Mouse (Mus musculus) cerebellum, postnatal 25 days (tissue): Measurements from ENCODE around the gene Zfp709.
"Not testable (repeated sequence)": the region's sequence is repeated elsewhere in the genome, so short reads cannot be mapped to it uniquely, and the experiment has no call there.

Source experiments
- DNase-seq, 2 experiments: peaks; one replicate each; pipeline ENCODE4 v3.0.0; 2021; ENCODE audit warnings: mixed read lengths in 2 of 2

The Zfp709 gene

GRCm38 (mm10) chr8:71881618-71882274, at the start of gene Zfp709:
Zfp709 (plus strand) TSS chr8:71882019.
- peak; percentile 79 to 81 for DNase-seq

DNA sequence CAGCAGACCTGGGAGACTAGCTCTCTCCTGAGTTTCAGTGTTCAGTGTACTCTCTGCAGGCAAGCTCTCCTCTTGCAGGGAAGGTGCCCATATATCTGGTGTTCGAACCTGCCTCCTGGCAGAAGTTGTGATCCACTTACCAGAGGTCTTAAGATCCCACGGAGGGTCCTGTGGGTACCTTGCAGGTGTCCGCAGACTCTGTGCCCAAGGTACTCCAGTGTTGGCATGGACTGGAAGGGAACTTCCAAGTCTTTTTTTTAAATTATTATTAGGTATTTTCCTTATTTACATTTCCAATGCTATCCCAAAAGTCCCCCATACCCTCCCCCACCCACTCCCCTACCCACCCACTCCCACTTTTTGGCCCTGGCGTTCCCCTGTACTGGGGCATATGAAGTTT, 43.6 kb upstream of the Zfp709 start:
- DNase-seq = not testable (repeated sequence)

GRCm38 (mm10) chr8:71841201-71841817, 40.5 kb upstream of the Zfp709 start:
- not testable (repeated sequence) for DNase-seq

- not testable (repeated sequence) for DNase-seq
Measured at GRCm38 (mm10) chr8:71842476-71842875, 39.3 kb upstream of the Zfp709 start.

DNA sequence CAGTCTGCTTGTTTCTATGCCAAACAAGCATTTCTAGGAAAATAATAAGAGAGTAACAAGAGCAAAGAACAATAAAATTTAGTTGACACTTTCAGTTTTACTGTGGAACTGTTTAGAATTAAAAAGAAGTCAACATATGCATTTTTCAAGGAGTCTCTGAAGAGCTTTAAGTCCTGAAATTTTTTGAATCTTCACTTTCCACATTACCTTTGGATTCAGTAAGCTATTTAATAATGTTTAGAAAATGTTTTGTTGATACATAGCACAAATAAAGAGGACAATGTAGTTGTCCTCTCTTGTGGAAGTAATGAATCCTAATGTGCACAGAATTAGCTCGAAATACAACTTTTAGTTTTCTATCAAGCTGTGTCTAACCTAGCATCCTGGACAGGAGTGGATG, 37.4 kb upstream of the Zfp709 start:
- not testable (repeated sequence) for DNase-seq

DNA sequence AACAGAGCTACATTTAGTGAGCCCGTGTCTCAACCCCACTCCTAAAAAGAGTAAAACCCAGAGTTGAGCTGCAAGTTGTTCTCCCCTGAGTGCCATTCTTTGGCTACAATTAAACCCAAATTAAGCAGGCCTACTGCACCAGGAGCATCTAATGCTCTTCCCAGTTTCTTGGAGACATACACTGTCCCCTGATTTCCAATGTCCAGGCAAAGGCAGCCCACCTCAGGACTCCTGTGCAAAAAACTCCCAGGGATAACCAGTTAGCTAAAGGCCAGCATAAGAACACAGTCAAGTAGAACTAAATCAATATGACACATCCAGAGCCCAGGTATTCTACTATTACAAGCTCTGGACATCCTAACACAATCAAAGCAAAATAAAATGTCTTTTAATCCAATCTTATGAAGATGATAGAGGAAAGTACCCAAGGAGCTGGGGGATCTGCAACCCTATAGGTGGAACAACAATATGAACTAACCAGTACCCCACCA, 35.8 kb upstream of the Zfp709 start:
- DNase-seq = not testable (repeated sequence)

GRCm38 (mm10) chr8:71846745-71847144, 35.1 kb upstream of the Zfp709 start:
- not testable (repeated sequence) for DNase-seq

GRCm38 (mm10) chr8:71851014-71851413, 30.8 kb upstream of the Zfp709 start:
- DNase-seq = not testable (repeated sequence)

DNA sequence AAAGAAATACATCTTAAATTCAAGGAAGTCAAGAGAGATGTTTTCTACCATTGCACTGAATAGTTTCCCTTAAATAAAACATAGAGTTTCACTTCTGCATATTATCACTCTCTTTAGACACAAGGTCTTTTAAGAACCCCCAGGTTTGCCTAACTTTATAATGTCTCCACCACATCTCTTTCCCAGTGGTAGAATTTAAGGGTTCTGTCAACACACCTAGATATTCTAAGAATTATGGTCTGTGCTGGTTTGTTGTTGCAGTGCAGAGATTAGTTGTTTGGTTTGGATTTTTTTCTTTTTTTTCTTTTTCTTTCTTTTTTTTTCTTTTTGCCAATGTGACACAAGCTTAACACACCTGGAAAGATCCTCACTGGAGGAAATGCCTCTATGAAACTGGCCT, 28.5 kb upstream of the Zfp709 start:
- not testable (repeated sequence) for DNase-seq

DNA sequence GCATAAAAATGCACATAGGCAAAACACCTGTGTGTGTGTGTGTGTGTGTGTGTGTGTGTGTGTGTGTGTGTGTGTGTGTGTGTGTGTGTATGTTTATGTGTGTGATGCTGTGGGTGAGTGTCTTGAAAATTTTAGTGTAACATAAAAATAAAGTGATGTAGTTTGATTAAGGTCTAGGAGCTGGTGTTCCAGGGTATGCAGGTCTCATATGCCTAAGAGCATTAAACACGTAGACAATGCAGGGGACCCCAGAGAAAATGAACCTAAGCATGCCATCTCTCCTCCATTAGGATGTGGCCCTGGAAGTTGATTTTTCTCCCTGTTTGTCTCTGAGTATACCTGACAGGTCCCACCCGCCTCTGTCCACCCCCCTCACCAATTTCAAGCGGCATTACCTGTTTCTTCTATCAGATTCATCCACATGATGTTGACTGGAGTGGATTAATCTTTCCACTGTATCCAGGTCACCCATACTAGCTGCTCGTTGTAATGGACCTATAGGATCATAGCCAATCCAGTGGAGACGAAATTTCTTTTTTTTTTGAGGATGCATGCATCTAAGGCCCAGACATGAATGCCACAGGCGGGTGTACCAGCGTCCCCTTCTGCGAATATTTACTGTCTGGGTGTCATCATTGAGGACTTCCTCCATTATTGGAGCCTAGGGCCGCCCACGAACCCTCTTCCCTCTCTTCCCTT, 25.0 kb upstream of the Zfp709 start:
- DNase-seq = not testable (repeated sequence)

DNA sequence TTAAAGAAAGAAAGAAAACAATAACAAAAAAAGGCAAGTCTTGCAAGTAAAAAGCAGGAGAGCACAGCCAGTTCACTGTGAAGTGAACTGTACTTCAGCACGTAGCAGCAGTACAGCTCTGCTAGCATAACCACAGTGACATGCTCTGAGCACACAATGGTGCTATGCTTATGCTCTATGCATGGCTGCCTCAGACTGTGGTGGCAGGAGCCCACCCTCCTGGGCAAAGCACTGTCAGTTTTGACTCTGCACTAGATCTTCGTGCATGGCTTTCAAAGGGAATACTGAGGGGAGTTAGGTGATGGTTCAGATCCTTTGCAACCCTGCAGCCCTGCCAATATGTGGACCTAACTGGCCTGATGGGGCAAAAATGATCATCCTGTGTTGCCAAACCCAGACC, 24.5 kb upstream of the Zfp709 start:
- not testable (repeated sequence) for DNase-seq

- DNase-seq = not testable (repeated sequence)
Measured at GRCm38 (mm10) chr8:71861551-71861950, 20.3 kb upstream of the Zfp709 start.

GRCm38 (mm10) chr8:71862038-71862437, 19.8 kb upstream of the Zfp709 start:
- DNase-seq = not testable (repeated sequence)

DNA sequence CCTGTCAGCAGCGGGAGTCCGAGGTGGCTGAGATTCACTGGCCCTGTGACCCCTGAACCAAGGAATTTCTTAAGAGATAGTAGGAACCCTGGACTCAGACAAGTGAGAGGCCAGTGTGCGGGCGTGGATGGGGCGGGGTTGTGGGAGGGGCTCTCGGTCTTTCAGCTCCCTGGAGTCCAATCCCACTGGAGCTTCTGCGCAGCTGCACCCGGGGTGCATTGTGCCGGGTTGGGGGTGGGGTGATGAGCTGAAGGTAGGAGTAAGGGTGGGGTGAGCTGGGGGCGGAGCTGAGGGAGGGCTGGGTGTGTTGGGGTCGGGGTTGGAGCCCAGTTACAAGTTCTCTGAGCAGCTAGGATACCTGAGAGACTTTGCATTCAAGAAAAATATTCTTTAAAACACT, 18.8 kb downstream of the Zfp709 start:
- not testable (repeated sequence) for DNase-seq

- DNase-seq = not testable (repeated sequence)
Measured at GRCm38 (mm10) chr8:71903084-71903483, 21.3 kb downstream of the Zfp709 start.

GRCm38 (mm10) chr8:71906809-71907208, 25.0 kb downstream of the Zfp709 start:
- no peak for DNase-seq

- DNase-seq = no peak
Measured at GRCm38 (mm10) chr8:71907798-71908257, 26.0 kb downstream of the Zfp709 start.

GRCm38 (mm10) chr8:71908309-71909261, 26.8 kb downstream of the Zfp709 start, which contains the start of the genes Zfp882 and Zfp617:
Zfp882 (plus strand) TSS chr8:71908608.
Zfp617 (plus strand) TSS chr8:71908635.
- DNase-seq = peak; percentile 93 to 95

DNA sequence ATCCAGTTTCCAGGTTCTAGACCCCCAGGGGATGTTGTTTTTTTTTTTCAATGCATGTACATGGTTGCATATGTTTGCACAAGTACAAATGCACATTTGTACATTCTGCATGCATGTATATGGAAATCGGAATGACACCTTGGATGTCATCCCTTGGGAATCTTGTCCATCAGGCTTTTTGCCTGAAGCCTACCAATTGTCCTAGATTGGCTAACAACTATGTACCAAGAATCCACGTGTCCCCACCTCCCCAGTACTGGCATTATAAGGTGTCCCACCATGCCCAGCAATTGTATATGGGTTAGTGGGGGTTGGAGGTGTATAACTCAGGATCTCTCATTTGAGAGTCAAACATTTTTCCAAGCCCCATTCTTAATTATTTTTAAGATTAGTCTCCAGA, 30.5 kb downstream of the Zfp709 start:
- DNase-seq = no peak

DNA sequence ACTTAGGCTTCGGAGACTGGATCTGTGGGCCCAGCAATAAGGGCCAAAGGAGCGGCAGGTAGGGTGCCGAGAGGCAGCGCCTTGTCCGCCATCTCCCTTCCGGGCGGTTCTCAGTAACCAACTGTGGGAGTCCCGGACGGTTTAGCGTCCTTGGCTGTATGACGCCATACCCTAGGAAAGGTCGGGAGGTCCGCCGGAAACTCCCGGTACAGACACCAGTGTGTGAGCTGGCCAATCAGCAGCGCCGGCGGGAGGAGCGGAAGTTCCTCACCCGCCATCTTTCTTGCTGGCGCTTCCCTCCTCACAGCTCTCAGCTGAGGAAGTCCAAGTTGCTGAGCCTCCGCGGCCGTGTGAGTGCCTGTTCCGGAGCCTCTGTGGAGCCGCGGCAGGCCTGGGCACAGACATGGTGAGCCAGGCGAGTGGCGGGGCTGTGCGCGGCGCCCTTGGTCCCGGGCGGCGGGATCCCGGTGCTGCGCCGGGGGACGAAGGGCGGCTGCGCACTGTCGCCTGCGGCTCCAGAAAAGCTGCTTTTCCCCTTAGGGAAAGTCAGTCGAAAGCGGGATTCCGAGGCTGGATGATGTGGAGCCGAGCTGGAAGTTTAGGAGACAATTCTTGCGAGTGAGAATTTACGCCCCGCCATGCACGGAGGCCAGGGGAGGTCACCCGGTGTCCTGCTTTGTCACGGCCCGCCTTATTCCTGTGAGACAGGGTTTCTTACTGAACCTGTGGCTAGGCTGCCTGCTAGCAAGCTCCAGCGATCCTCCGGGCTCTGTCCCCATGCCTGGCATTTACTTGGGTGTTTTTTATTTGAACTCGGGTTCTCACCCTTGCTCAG, 41.0 kb downstream of the Zfp709 start:
- DNase-seq = peak; percentile 95 to 96

DNA sequence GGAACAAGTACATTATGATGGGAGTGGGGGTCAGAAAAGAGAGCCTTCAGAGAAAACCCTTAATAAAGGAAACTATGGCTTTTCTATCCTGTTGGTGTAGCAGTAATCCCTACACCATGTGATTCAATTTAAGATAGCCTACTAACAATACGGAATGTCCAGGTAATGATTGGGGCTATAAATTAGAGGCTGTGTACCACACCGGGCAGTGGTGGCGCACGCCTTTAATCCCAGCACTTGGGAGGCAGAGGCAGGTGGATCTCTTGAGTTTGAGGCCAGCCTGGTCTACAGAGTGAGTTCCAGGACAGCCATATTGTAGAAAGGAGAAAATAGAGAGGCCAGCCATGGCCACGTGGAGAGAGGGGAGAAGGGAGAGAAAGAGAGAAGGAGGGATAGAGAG, 44.0 kb downstream of the Zfp709 start:
- no peak for DNase-seq
